Mouse (Mus musculus) ovary, postnatal 36 days (tissue): ENCODE data around the gene Nrp2.

Source experiments
- DNase-seq: peaks from one replicate; pipeline ENCODE4 v3.0.0; 2022; ENCODE audit warnings: low spot score, mixed read lengths

The Nrp2 gene

GRCm38 (mm10) chr1:62751011-62752006 lies 48.2 kb downstream of the Nrp2 start:
- peak; percentile 30 for DNase-seq

GRCm38 (mm10) chr1:62752055-62752454 lies 49.0 kb downstream of the Nrp2 start:
- DNase-seq: no peak

- DNase-seq: no peak
Measured at GRCm38 (mm10) chr1:62752661-62753333, 49.7 kb downstream of the Nrp2 start.

- DNase-seq: no peak
Measured at GRCm38 (mm10) chr1:62754066-62754835, 51.2 kb downstream of the Nrp2 start.

- DNase-seq: no peak
Measured at GRCm38 (mm10) chr1:62760086-62760485, 57.0 kb downstream of the Nrp2 start.

GRCm38 (mm10) chr1:62760565-62760964 lies 57.5 kb downstream of the Nrp2 start:
- no peak for DNase-seq

- DNase-seq: no peak
Measured at GRCm38 (mm10) chr1:62763779-62764178, 60.7 kb downstream of the Nrp2 start.

- DNase-seq: no peak
Measured at GRCm38 (mm10) chr1:62765171-62765570, 62.1 kb downstream of the Nrp2 start.

- DNase-seq: no peak
Measured at GRCm38 (mm10) chr1:62766766-62767165, 63.7 kb downstream of the Nrp2 start.

- DNase-seq: no peak
Measured at GRCm38 (mm10) chr1:62767611-62768010, 64.5 kb downstream of the Nrp2 start.

GRCm38 (mm10) chr1:62770576-62770975 lies 67.5 kb downstream of the Nrp2 start:
- no peak for DNase-seq

- no peak for DNase-seq
Measured at GRCm38 (mm10) chr1:62772391-62772790, 69.3 kb downstream of the Nrp2 start.

- no peak for DNase-seq
Measured at GRCm38 (mm10) chr1:62773105-62773920, 70.2 kb downstream of the Nrp2 start.

GRCm38 (mm10) chr1:62773921-62774191 lies 70.8 kb downstream of the Nrp2 start:
- no peak for DNase-seq

- DNase-seq: no peak
Measured at GRCm38 (mm10) chr1:62774288-62775218, 71.5 kb downstream of the Nrp2 start.

- DNase-seq: peak; percentile 45
Measured at GRCm38 (mm10) chr1:62777320-62778235, 74.5 kb downstream of the Nrp2 start.

- DNase-seq: no peak
Measured at GRCm38 (mm10) chr1:62778910-62779309, 75.8 kb downstream of the Nrp2 start.

GRCm38 (mm10) chr1:62780068-62780761 lies 77.1 kb downstream of the Nrp2 start:
- DNase-seq: no peak

GRCm38 (mm10) chr1:62782155-62782554 lies 79.1 kb downstream of the Nrp2 start:
- DNase-seq: no peak
